Comparison of ENCODE assay signal across 8 mouse cellular contexts in the genomic region with DNA sequence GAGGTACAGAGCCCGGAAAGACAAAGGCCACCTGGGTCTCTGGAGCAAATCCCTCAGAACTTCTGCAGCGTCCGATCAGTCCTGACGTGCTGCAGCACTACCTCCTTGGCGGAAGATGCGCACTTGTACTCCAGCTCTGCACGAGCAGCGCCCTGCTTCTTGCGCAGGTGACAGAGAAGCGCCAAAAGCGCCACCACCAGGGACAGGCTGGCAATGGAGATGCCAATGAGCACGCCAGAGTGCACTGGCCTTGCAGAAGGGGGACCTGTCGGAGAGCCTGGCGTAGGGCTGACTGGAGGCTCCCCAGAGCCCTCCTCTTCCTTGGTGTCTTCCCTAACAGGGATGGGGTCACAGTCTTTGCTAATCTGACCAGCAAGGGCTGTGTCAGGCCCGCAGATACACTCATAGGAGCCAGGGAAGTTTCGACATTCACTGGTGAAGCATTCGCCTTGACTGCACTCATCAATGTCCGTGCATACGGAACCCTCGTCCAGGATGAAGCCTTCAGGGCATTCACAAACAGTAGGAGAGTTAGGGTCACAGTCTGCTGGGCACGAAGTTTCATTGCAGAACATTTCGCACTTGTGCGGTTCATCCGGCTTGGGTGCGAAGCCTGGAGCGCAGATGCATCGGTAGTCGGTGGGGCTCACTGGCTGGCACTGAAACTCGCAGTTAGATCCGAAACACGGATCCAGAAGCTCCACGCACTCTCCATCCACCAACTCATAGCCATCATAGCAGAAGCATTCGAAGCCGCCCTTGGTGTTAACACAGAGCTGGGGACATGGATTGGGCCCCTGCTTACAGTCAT. TPM values are rescaled to one million over a fixed set of nuclear protein-coding genes. Genes with fewer than 3 reads are reported as not detected.
DNase-seq lines count a peak whose midpoint lies in the region; ATAC-seq lines count a peak whose summit lies in the region.

No protein-coding gene starts in this region.

- H3K4me2 ChIP-seq in limb, embryonic 12.5 days: peak overlapping the region; percentile 72

- no peak for ATAC-seq in limb, embryonic 12.5 days (ENCODE audit: insufficient number of reproducible peaks, insufficient read depth, low FRiP score, low TSS enrichment, low read depth)
- no peak for ATAC-seq in CD4-positive, CD25-positive, alpha-beta regulatory T cell, adult 4 months

- peak; percentile 4 for DNase-seq in ovary, postnatal 10 days (ENCODE audit: low spot score)
- DNase-seq in ovary, adult 18-20 months (ENCODE audit: low spot score): no peak
- DNase-seq in embryonic facial prominence, embryonic 10.5 days (ENCODE audit: low spot score): peak; percentile 56
- DNase-seq in heart, postnatal 4 days: peak; percentile 47
- DNase-seq in mesoderm, embryonic 11.5 days (ENCODE audit: low read depth, low spot score): peak; percentile 37
- DNase-seq in spleen, postnatal 4 days (ENCODE audit: low spot score in 2 of 2): peak; percentile 62 to 77

- H3K4me1 ChIP-seq in embryonic facial prominence, embryonic 10.5 days: peaks cover 40% of the 10 kb centered on the region
- H3K4me1 ChIP-seq in limb, embryonic 12.5 days (replicated peaks): peaks cover 27% of the 10 kb centered on the region

- H3K36me3 ChIP-seq in embryonic facial prominence, embryonic 10.5 days (replicated peaks): no peaks in the 10 kb centered on the region
- H3K36me3 ChIP-seq in limb, embryonic 12.5 days: no peaks in the 10 kb centered on the region

- no peak overlapping the region for H3K27ac ChIP-seq in embryonic facial prominence, embryonic 10.5 days (replicated peaks)
- H3K27ac ChIP-seq in limb, embryonic 12.5 days: no peak overlapping the region

- H3K9me3 ChIP-seq in embryonic facial prominence, embryonic 10.5 days: no peaks in the 10 kb centered on the region
- H3K9me3 ChIP-seq in limb, embryonic 12.5 days: no peaks in the 10 kb centered on the region

- H3K4me3 ChIP-seq in embryonic facial prominence, embryonic 10.5 days: peak overlapping the region; percentile 57
- H3K4me3 ChIP-seq in limb, embryonic 12.5 days (replicated peaks): peak overlapping the region; percentile 41

- peaks cover 61% of the 10 kb centered on the region for H3K27me3 ChIP-seq in embryonic facial prominence, embryonic 10.5 days (replicated peaks; ENCODE audit: low read depth, poor library complexity, severe bottlenecking)
- H3K27me3 ChIP-seq in limb, embryonic 12.5 days: peaks cover 53% of the 10 kb centered on the region

- 8% methylated on average over 34 of the region's 34 CpGs for WGBS in embryonic facial prominence, embryonic 10.5 days
- WGBS in limb, embryonic 12.5 days: 13% methylated on average over 34 of the region's 34 CpGs

- no peak overlapping the region for H3K9ac ChIP-seq in limb, embryonic 12.5 days (replicated peaks)

RNA-seq across cellular contexts. Expression of a gene that starts 1.6 kb away (rescaled TPM):
- polyA plus RNA-seq in embryonic facial prominence, embryonic 10.5 days (2016; fragmentation: Nextera tagmentation; extraction: Ambion mirVana): 6.3 and 7.3 TPM in 2 replicates
- total RNA-seq in heart, postnatal 4 days (2021): 10 to 100 TPM; 37.2 to 41.4 TPM
- 4.8 and 6.2 TPM in 2 replicates for polyA plus RNA-seq in limb, embryonic 12.5 days (2016; fragmentation: Nextera tagmentation; extraction: Ambion mirVana)
- under 1 TPM in 1 of 2 experiments, not detected in 1; 0.08 TPM for polyA plus RNA-seq in CD4-positive, CD25-positive, alpha-beta regulatory T cell, adult 4 months (2017; shearing (Covaris generic))

RNA-seq across cellular contexts. Expression of a gene that starts 11.2 kb away (rescaled TPM):
- 0.85 and 1.0 TPM in 2 replicates for polyA plus RNA-seq in embryonic facial prominence, embryonic 10.5 days (2016; fragmentation: Nextera tagmentation; extraction: Ambion mirVana)
- total RNA-seq in heart, postnatal 4 days (2021): under 1 TPM; 0.79 to 0.81 TPM
- 0.99 and 1.4 TPM in 2 replicates for polyA plus RNA-seq in limb, embryonic 12.5 days (2016; fragmentation: Nextera tagmentation; extraction: Ambion mirVana)
- polyA plus RNA-seq in CD4-positive, CD25-positive, alpha-beta regulatory T cell, adult 4 months (2017; shearing (Covaris generic)): not detected

RNA-seq across cellular contexts. Expression of a gene that starts 37.0 kb away (rescaled TPM):
- polyA plus RNA-seq in embryonic facial prominence, embryonic 10.5 days (2016; fragmentation: Nextera tagmentation; extraction: Ambion mirVana): 5.1 and 5.6 TPM in 2 replicates
- total RNA-seq in heart, postnatal 4 days (2021): 100 to 1,000 TPM; 160 to 168 TPM
- polyA plus RNA-seq in limb, embryonic 12.5 days (2016; fragmentation: Nextera tagmentation; extraction: Ambion mirVana): 5.6 and 6.2 TPM in 2 replicates
- polyA plus RNA-seq in CD4-positive, CD25-positive, alpha-beta regulatory T cell, adult 4 months (2017; shearing (Covaris generic)): under 1 TPM in 1 of 2 experiments, not detected in 1; 0.13 TPM
